Mouse (Mus musculus) megakaryocyte, embryonic 14.5 days (primary cell): ENCODE results near the gene Phgdh. TPM values are rescaled to one million over a fixed set of nuclear protein-coding genes. Genes with fewer than 3 reads are reported as not detected.

Experiments
- H3K27me3 ChIP-seq: replicated peaks from 2 replicates; pipeline ENCODE3; 2012; ENCODE audit warnings: inconsistent platforms
- H3K36me3 ChIP-seq: replicated peaks from 2 replicates; pipeline ENCODE3; 2012; ENCODE audit warnings: low read length, inconsistent platforms, mixed read lengths
- H3K4me1 ChIP-seq: 2 replicates; pipeline ENCODE4 v1.6.1; 2012; ENCODE audit warnings: inconsistent platforms
- H3K4me3 ChIP-seq: replicated peaks from 2 replicates; pipeline ENCODE3; 2012; ENCODE audit warnings: moderate library complexity, mild to moderate bottlenecking, inconsistent platforms
- H3K9me3 ChIP-seq: 2 replicates; pipeline ENCODE4 v1.6.1; 2012; ENCODE audit warnings: inconsistent platforms
- FLI1 ChIP-seq: IDR thresholded peaks from 2 replicates; pipeline ENCODE4 v1.6.1; 2012; ENCODE audit warnings: low read length, inconsistent platforms, mixed read lengths
- GATA1 ChIP-seq: IDR thresholded peaks from 3 replicates; pipeline ENCODE4 v1.6.1; 2012; ENCODE audit warnings: mixed read lengths, low read length, inconsistent platforms, borderline replicate concordance
- polyA plus RNA-seq: library from polyadenylated mRNA; stranded (reverse); fragments of >175 nt; gene quantifications from 2 replicates; pipeline ENCODE4 v1.2.3, GENCODE M21; 2012; ENCODE audit warnings: low replicate concordance; ENCODE audit not compliant: insufficient read depth

The Phgdh gene
- polyA plus RNA-seq, 1 experiment = 70.7 TPM

- H3K36me3 ChIP-seq = no peaks in the 10 kb centered on the region
- peaks cover 4% of the 10 kb centered on the region for H3K27me3 ChIP-seq
- peaks cover 4% of the 10 kb centered on the region for H3K9me3 ChIP-seq
- TF ChIP-seq FLI1 = no peak
- TF ChIP-seq GATA1 = no peak
- H3K4me1 ChIP-seq = peaks cover 18% of the 10 kb centered on the region
- no peak overlapping the region for H3K4me3 ChIP-seq
Measured at GRCm38 (mm10) chr3:98301761-98302160, 38.0 kb downstream of the Phgdh start.

GRCm38 (mm10) chr3:98300266-98300665 lies 39.5 kb downstream of the Phgdh start:
- TF ChIP-seq FLI1 = no peak
- TF ChIP-seq GATA1 = no peak
- Histone ChIP-seq H3K4me3 (no peak overlapping the region), H3K9me3 (peaks cover 4% of the 10 kb centered on the region), H3K4me1 (peaks cover 18% of the 10 kb centered on the region), H3K36me3 (no peaks in the 10 kb centered on the region), H3K27me3 (peaks cover 4% of the 10 kb centered on the region)

- H3K4me1 ChIP-seq = peaks cover 18% of the 10 kb centered on the region
- H3K27me3 ChIP-seq = peaks cover 4% of the 10 kb centered on the region
- H3K36me3 ChIP-seq = no peaks in the 10 kb centered on the region
- peaks cover 4% of the 10 kb centered on the region for H3K9me3 ChIP-seq
- TF ChIP-seq FLI1 = no peak
- no peak for TF ChIP-seq GATA1
- H3K4me3 ChIP-seq = no peak overlapping the region
Measured at GRCm38 (mm10) chr3:98299391-98300100, 40.2 kb downstream of the Phgdh start.

GRCm38 (mm10) chr3:98295965-98296364 lies 43.8 kb downstream of the Phgdh start:
- H3K4me1 ChIP-seq = peaks cover 18% of the 10 kb centered on the region
- TF ChIP-seq GATA1 (no peak), FLI1 (no peak)
- H3K27me3 ChIP-seq = peaks cover 3% of the 10 kb centered on the region
- no peak overlapping the region for H3K4me3 ChIP-seq
- no peaks in the 10 kb centered on the region for H3K36me3 ChIP-seq
- H3K9me3 ChIP-seq = peaks cover 15% of the 10 kb centered on the region

GRCm38 (mm10) chr3:98291044-98291443 lies 48.7 kb downstream of the Phgdh start:
- TF ChIP-seq GATA1 = no peak
- TF ChIP-seq FLI1 = no peak
- H3K27me3 ChIP-seq = peaks cover 4% of the 10 kb centered on the region
- no peaks in the 10 kb centered on the region for H3K4me1 ChIP-seq
- peaks cover 17% of the 10 kb centered on the region for H3K9me3 ChIP-seq
- H3K36me3 ChIP-seq = no peaks in the 10 kb centered on the region
- H3K4me3 ChIP-seq = peak overlapping the region; percentile 8

- TF ChIP-seq FLI1 = no peak
- H3K27me3 ChIP-seq = peaks cover 14% of the 10 kb centered on the region
- peaks cover 17% of the 10 kb centered on the region for H3K4me1 ChIP-seq
- no peaks in the 10 kb centered on the region for H3K9me3 ChIP-seq
- no peak overlapping the region for H3K4me3 ChIP-seq
- H3K36me3 ChIP-seq = no peaks in the 10 kb centered on the region
Measured at GRCm38 (mm10) chr3:98283205-98283604, 56.6 kb downstream of the Phgdh start.

GRCm38 (mm10) chr3:98282422-98282821 lies 57.4 kb downstream of the Phgdh start:
- Histone ChIP-seq H3K4me3 (no peak overlapping the region), H3K9me3 (no peaks in the 10 kb centered on the region), H3K27me3 (peaks cover 15% of the 10 kb centered on the region), H3K4me1 (peaks cover 17% of the 10 kb centered on the region), H3K36me3 (no peaks in the 10 kb centered on the region)
- no peak for TF ChIP-seq GATA1
- TF ChIP-seq FLI1 = no peak

GRCm38 (mm10) chr3:98280933-98281678 lies 58.7 kb downstream of the Phgdh start:
- H3K9me3 ChIP-seq = no peaks in the 10 kb centered on the region
- no peak for TF ChIP-seq FLI1
- no peak for TF ChIP-seq GATA1
- no peaks in the 10 kb centered on the region for H3K36me3 ChIP-seq
- H3K4me1 ChIP-seq = peaks cover 17% of the 10 kb centered on the region
- H3K27me3 ChIP-seq = peaks cover 16% of the 10 kb centered on the region
- H3K4me3 ChIP-seq = peak overlapping the region; percentile 1

GRCm38 (mm10) chr3:98280204-98280932 lies 59.4 kb downstream of the Phgdh start, which contains the start of gene Hmgcs2:
Gene Hmgcs2 (plus strand): TSS chr3:98280435.
- Histone ChIP-seq H3K36me3 (no peaks in the 10 kb centered on the region), H3K4me1 (peaks cover 17% of the 10 kb centered on the region), H3K9me3 (no peaks in the 10 kb centered on the region), H3K27me3 (peaks cover 16% of the 10 kb centered on the region), H3K4me3 (peak within 1 kb of the TSS; percentile 1)
- TF ChIP-seq FLI1 (no peak), GATA1 (no peak)
